Mouse (Mus musculus): ENCODE results near the gene Phc3. TPM values are rescaled to one million over a fixed set of nuclear protein-coding genes. Genes with fewer than 3 reads are reported as not detected.

The Phc3 gene
- polyA plus RNA-seq, 1 experiment from 2014 or later, result 7.8 TPM

- Histone ChIP-seq H3K4me2 (ENCODE audit: low read length) (no peak overlapping the region), H3K9me3 (replicated peaks; ENCODE audit: control insufficient read depth, low read length, poor library complexity, severe bottlenecking) (no peaks in the 10 kb centered on the region), H3K9ac (ENCODE audit: low read depth, low read length) (no peak overlapping the region), H3K36me3 (ENCODE audit: control insufficient read depth, insufficient read depth, low read length) (no peaks in the 10 kb centered on the region), H3K27ac (ENCODE audit: low read length) (no peak overlapping the region), H3K4me1 (ENCODE audit: control insufficient read depth, insufficient read depth, low read length) (no peaks in the 10 kb centered on the region), H3K4me3 (ENCODE audit: low read depth, low read length) (no peak overlapping the region), H3K27me3 (ENCODE audit: control insufficient read depth, insufficient read depth, low read depth, low read length) (no peaks in the 10 kb centered on the region)
- 78% methylated on average over 8 of the region's 8 CpGs for WGBS
- ATAC-seq, result no peak
Observed at GRCm38 (mm10) chr3:30982924-30983536, 13.8 kb upstream of the Phc3 start.

GRCm38 (mm10) chr3:30981616-30982380 is 12.6 kb upstream of the Phc3 start:
- H3K27me3 ChIP-seq (ENCODE audit: control insufficient read depth, insufficient read depth, low read depth, low read length), result no peaks in the 10 kb centered on the region
- 74% methylated on average over 5 of the region's 5 CpGs for WGBS
- no peaks in the 10 kb centered on the region for H3K9me3 ChIP-seq (replicated peaks; ENCODE audit: control insufficient read depth, low read length, poor library complexity, severe bottlenecking)
- no peaks in the 10 kb centered on the region for H3K4me1 ChIP-seq (ENCODE audit: control insufficient read depth, insufficient read depth, low read length)
- no peak for ATAC-seq
- H3K4me2 ChIP-seq (ENCODE audit: low read length), result no peak overlapping the region
- no peak overlapping the region for H3K4me3 ChIP-seq (ENCODE audit: low read depth, low read length)
- no peak overlapping the region for H3K9ac ChIP-seq (ENCODE audit: low read depth, low read length)
- no peak overlapping the region for H3K27ac ChIP-seq (ENCODE audit: low read length)
- no peaks in the 10 kb centered on the region for H3K36me3 ChIP-seq (ENCODE audit: control insufficient read depth, insufficient read depth, low read length)

- Histone ChIP-seq H3K9ac (ENCODE audit: low read depth, low read length) (no peak overlapping the region), H3K27me3 (ENCODE audit: control insufficient read depth, insufficient read depth, low read depth, low read length) (no peaks in the 10 kb centered on the region), H3K27ac (ENCODE audit: low read length) (no peak overlapping the region), H3K4me3 (ENCODE audit: low read depth, low read length) (no peak overlapping the region), H3K4me1 (ENCODE audit: control insufficient read depth, insufficient read depth, low read length) (no peaks in the 10 kb centered on the region), H3K36me3 (ENCODE audit: control insufficient read depth, insufficient read depth, low read length) (no peaks in the 10 kb centered on the region), H3K4me2 (ENCODE audit: low read length) (no peak overlapping the region), H3K9me3 (replicated peaks; ENCODE audit: control insufficient read depth, low read length, poor library complexity, severe bottlenecking) (no peaks in the 10 kb centered on the region)
- 74% methylated on average over 1 of the region's 1 CpGs for WGBS
- no peak for ATAC-seq
Observed at GRCm38 (mm10) chr3:30976991-30977603, 7.9 kb upstream of the Phc3 start.

- 42% methylated on average over 9 of the region's 9 CpGs for WGBS
- ATAC-seq, result no peak; the same call in 1 of the 2 replicates
- H3K36me3 ChIP-seq (ENCODE audit: control insufficient read depth, insufficient read depth, low read length), result no peaks in the 10 kb centered on the region
Observed at GRCm38 (mm10) chr3:30975102-30975754, 6.0 kb upstream of the Phc3 start.

GRCm38 (mm10) chr3:30968531-30969092 is 603 bp downstream of the Phc3 start:
- peaks cover 12% of the 10 kb centered on the region for H3K36me3 ChIP-seq (ENCODE audit: control insufficient read depth, insufficient read depth, low read length)
- H3K9ac ChIP-seq (ENCODE audit: low read depth, low read length), result peak overlapping the region; percentile 90
- under 1% methylated on average over 54 of the region's 54 CpGs for WGBS
- H3K27me3 ChIP-seq (ENCODE audit: control insufficient read depth, insufficient read depth, low read depth, low read length), result no peaks in the 10 kb centered on the region
- H3K4me2 ChIP-seq (ENCODE audit: low read length), result peak overlapping the region; percentile 77
- H3K27ac ChIP-seq (ENCODE audit: low read length), result peak overlapping the region; percentile 90
- H3K9me3 ChIP-seq (replicated peaks; ENCODE audit: control insufficient read depth, low read length, poor library complexity, severe bottlenecking), result no peaks in the 10 kb centered on the region
- peak overlapping the region; percentile 96 for H3K4me3 ChIP-seq (ENCODE audit: low read depth, low read length)
- peaks cover 8% of the 10 kb centered on the region for H3K4me1 ChIP-seq (ENCODE audit: control insufficient read depth, insufficient read depth, low read length)
- ATAC-seq, result peak; percentile 84

More at GRCm38 (mm10) chr3:30975102-30975754, 6.0 kb upstream of the Phc3 start:
- no peaks in the 10 kb centered on the region for H3K27me3 ChIP-seq (ENCODE audit: control insufficient read depth, insufficient read depth, low read depth, low read length)
- no peaks in the 10 kb centered on the region for H3K4me1 ChIP-seq (ENCODE audit: control insufficient read depth, insufficient read depth, low read length)
- H3K9ac ChIP-seq (ENCODE audit: low read depth, low read length), result no peak overlapping the region
- H3K27ac ChIP-seq (ENCODE audit: low read length), result no peak overlapping the region
- H3K9me3 ChIP-seq (replicated peaks; ENCODE audit: control insufficient read depth, low read length, poor library complexity, severe bottlenecking), result no peaks in the 10 kb centered on the region
- H3K4me2 ChIP-seq (ENCODE audit: low read length), result no peak overlapping the region
- no peak overlapping the region for H3K4me3 ChIP-seq (ENCODE audit: low read depth, low read length)

- Histone ChIP-seq H3K4me2 (ENCODE audit: low read length) (no peak overlapping the region), H3K4me1 (ENCODE audit: control insufficient read depth, insufficient read depth, low read length) (peaks cover 8% of the 10 kb centered on the region), H3K27ac (ENCODE audit: low read length) (no peak overlapping the region), H3K9ac (ENCODE audit: low read depth, low read length) (no peak overlapping the region), H3K36me3 (ENCODE audit: control insufficient read depth, insufficient read depth, low read length) (peaks cover 28% of the 10 kb centered on the region), H3K27me3 (ENCODE audit: control insufficient read depth, insufficient read depth, low read depth, low read length) (no peaks in the 10 kb centered on the region), H3K9me3 (replicated peaks; ENCODE audit: control insufficient read depth, low read length, poor library complexity, severe bottlenecking) (no peaks in the 10 kb centered on the region), H3K4me3 (ENCODE audit: low read depth, low read length) (no peak overlapping the region)
- ATAC-seq, result no peak
- WGBS, result 95% methylated on average over 13 of the region's 13 CpGs
Observed at GRCm38 (mm10) chr3:30965644-30966043, 3.6 kb downstream of the Phc3 start.

GRCm38 (mm10) chr3:30964216-30964615 is 5.0 kb downstream of the Phc3 start:
- H3K9ac ChIP-seq (ENCODE audit: low read depth, low read length), result no peak overlapping the region
- no peaks in the 10 kb centered on the region for H3K27me3 ChIP-seq (ENCODE audit: control insufficient read depth, insufficient read depth, low read depth, low read length)
- H3K36me3 ChIP-seq (ENCODE audit: control insufficient read depth, insufficient read depth, low read length), result peaks cover 32% of the 10 kb centered on the region
- WGBS, result 82% methylated on average over 3 of the region's 3 CpGs
- H3K4me1 ChIP-seq (ENCODE audit: control insufficient read depth, insufficient read depth, low read length), result peaks cover 8% of the 10 kb centered on the region
- ATAC-seq, result no peak
- no peak overlapping the region for H3K4me2 ChIP-seq (ENCODE audit: low read length)
- H3K4me3 ChIP-seq (ENCODE audit: low read depth, low read length), result no peak overlapping the region
- no peaks in the 10 kb centered on the region for H3K9me3 ChIP-seq (replicated peaks; ENCODE audit: control insufficient read depth, low read length, poor library complexity, severe bottlenecking)
- no peak overlapping the region for H3K27ac ChIP-seq (ENCODE audit: low read length)

- Histone ChIP-seq H3K27me3 (ENCODE audit: control insufficient read depth, insufficient read depth, low read depth, low read length) (no peaks in the 10 kb centered on the region), H3K4me3 (ENCODE audit: low read depth, low read length) (no peak overlapping the region), H3K9ac (ENCODE audit: low read depth, low read length) (no peak overlapping the region), H3K36me3 (ENCODE audit: control insufficient read depth, insufficient read depth, low read length) (peaks cover 37% of the 10 kb centered on the region), H3K4me1 (ENCODE audit: control insufficient read depth, insufficient read depth, low read length) (peaks cover 7% of the 10 kb centered on the region), H3K27ac (ENCODE audit: low read length) (no peak overlapping the region), H3K9me3 (replicated peaks; ENCODE audit: control insufficient read depth, low read length, poor library complexity, severe bottlenecking) (no peaks in the 10 kb centered on the region), H3K4me2 (ENCODE audit: low read length) (no peak overlapping the region)
- WGBS, result 97% methylated on average over 4 of the region's 4 CpGs
- ATAC-seq, result no peak
Observed at GRCm38 (mm10) chr3:30963100-30963499, 6.1 kb downstream of the Phc3 start.

All from midbrain, embryonic 16.5 days (tissue).